Mouse (Mus musculus) hindbrain, embryonic 15.5 days (tissue): Measurements from ENCODE around the gene Hoxa13. TPM values are rescaled to one million over a fixed set of nuclear protein-coding genes. Genes with fewer than 3 reads are reported as not detected.
A peak's percentile ranks its signal among the peaks of the same experiment; 100 is the strongest.

ENCODE experiments used
- ATAC-seq: fragments of 200-750 bp; cut with Nextera tagmentation; 2 replicates; pipeline ENCODE4 v1.8.0; 2017; ENCODE audit warnings: low read depth, moderate number of reproducible peaks, moderate TSS enrichment; ENCODE audit not compliant: low FRiP score
- H3K27ac ChIP-seq: fragments of 300-500 bp; sonication (generic); replicated peaks from 2 replicates; pipeline ENCODE4 v1.5.1; 2015; ENCODE audit warnings: mild to moderate bottlenecking, inconsistent platforms
- H3K27me3 ChIP-seq: fragments of 300-500 bp; sonication (generic); 2 replicates; pipeline ENCODE4 v1.6.1; 2015; ENCODE audit warnings: control low read depth, inconsistent platforms
- H3K36me3 ChIP-seq: fragments of 300-500 bp; sonication (generic); 2 replicates; pipeline ENCODE4 v1.6.1; 2015; ENCODE audit warnings: control low read depth, inconsistent platforms
- H3K4me1 ChIP-seq: fragments of 300-500 bp; sonication (generic); replicated peaks from 2 replicates; pipeline ENCODE4 v1.6.1; 2015; ENCODE audit warnings: control low read depth, inconsistent platforms
- H3K4me2 ChIP-seq: fragments of 300-500 bp; sonication (generic); 2 replicates; pipeline ENCODE4 v1.6.1; 2015; ENCODE audit warnings: moderate library complexity, mild to moderate bottlenecking, inconsistent platforms
- H3K4me3 ChIP-seq: fragments of 300-500 bp; sonication (generic); 2 replicates; pipeline ENCODE4 v1.5.1; 2015; ENCODE audit warnings: mild to moderate bottlenecking, inconsistent platforms
- H3K9ac ChIP-seq: fragments of 300-500 bp; sonication (generic); 2 replicates; pipeline ENCODE4 v1.6.1; 2015; ENCODE audit warnings: inconsistent platforms
- H3K9me3 ChIP-seq: fragments of 300-500 bp; sonication (generic); 2 replicates; pipeline ENCODE4 v1.6.1; 2016; ENCODE audit warnings: control low read depth, inconsistent platforms
- WGBS: fragments of 180-500 bp; shearing (Covaris S2); methylation state at CpG from one replicate; pipeline ENCODE4 v1.1.7; 2015; 5-methylcytosine and 5-hydroxymethylcytosine counted together
- polyA plus RNA-seq: library from polyadenylated mRNA; unstranded; fragments of >200 nt; fragmentation: Nextera tagmentation; extraction: Ambion mirVana; gene quantifications from 2 replicates; pipeline ENCODE4 v1.2.1, GENCODE M21; 2015

Hoxa13 gene
- polyA plus RNA-seq, 1 experiment from 2014 or later: not detected

- no peak for ATAC-seq
- WGBS: 5% methylated on average over 3 of the region's 3 CpGs
These were observed 7.0 kb upstream of the Hoxa13 start for GRCm38 (mm10) chr6:52267691-52268090.

GRCm38 (mm10) chr6:52267221-52267620 is 6.5 kb upstream of the Hoxa13 start:
- peaks cover 93% of the 10 kb centered on the region for H3K27me3 ChIP-seq
- 17% methylated on average over 5 of the region's 5 CpGs for WGBS
- no peak overlapping the region for H3K4me3 ChIP-seq
- H3K4me2 ChIP-seq: no peak overlapping the region
- H3K27ac ChIP-seq: no peak overlapping the region
- no peaks in the 10 kb centered on the region for H3K9me3 ChIP-seq
- no peaks in the 10 kb centered on the region for H3K36me3 ChIP-seq
- ATAC-seq: no peak
- peaks cover 2% of the 10 kb centered on the region; the same call in 1 of the 2 replicates for H3K4me1 ChIP-seq
- no peak overlapping the region for H3K9ac ChIP-seq

More at GRCm38 (mm10) chr6:52267691-52268090, 7.0 kb upstream of the Hoxa13 start:
- no peak overlapping the region for H3K27ac ChIP-seq
- no peak overlapping the region for H3K9ac ChIP-seq
- H3K27me3 ChIP-seq: peaks cover 93% of the 10 kb centered on the region
- no peak overlapping the region for H3K4me2 ChIP-seq
- H3K4me1 ChIP-seq: peaks cover 2% of the 10 kb centered on the region; the same call in 1 of the 2 replicates
- H3K9me3 ChIP-seq: no peaks in the 10 kb centered on the region
- no peak overlapping the region for H3K4me3 ChIP-seq
- no peaks in the 10 kb centered on the region for H3K36me3 ChIP-seq

GRCm38 (mm10) chr6:52266666-52266985 is 5.9 kb upstream of the Hoxa13 start:
- no peak for ATAC-seq

GRCm38 (mm10) chr6:52265913-52266665 is 5.4 kb upstream of the Hoxa13 start:
- ATAC-seq: no peak
- peaks cover 92% of the 10 kb centered on the region for H3K27me3 ChIP-seq
- WGBS: 2% methylated on average over 19 of the region's 19 CpGs
- H3K4me1 ChIP-seq: peaks cover 2% of the 10 kb centered on the region; the same call in 1 of the 2 replicates
- no peak overlapping the region for H3K9ac ChIP-seq
- no peak overlapping the region for H3K27ac ChIP-seq
- no peak overlapping the region for H3K4me2 ChIP-seq
- no peaks in the 10 kb centered on the region for H3K36me3 ChIP-seq
- H3K4me3 ChIP-seq: no peak overlapping the region
- no peaks in the 10 kb centered on the region for H3K9me3 ChIP-seq

More at GRCm38 (mm10) chr6:52266666-52266985, 5.9 kb upstream of the Hoxa13 start:
- Histone ChIP-seq H3K4me2 (no peak overlapping the region), H3K4me3 (no peak overlapping the region), H3K27ac (no peak overlapping the region), H3K9ac (no peak overlapping the region), H3K9me3 (no peaks in the 10 kb centered on the region), H3K4me1 (peaks cover 2% of the 10 kb centered on the region; the same call in 1 of the 2 replicates), H3K36me3 (no peaks in the 10 kb centered on the region), H3K27me3 (peaks cover 94% of the 10 kb centered on the region)
- 1% methylated on average over 9 of the region's 9 CpGs for WGBS

- no peaks in the 10 kb centered on the region for H3K9me3 ChIP-seq
- H3K9ac ChIP-seq: no peak overlapping the region
- H3K4me3 ChIP-seq: no peak overlapping the region
- no peak overlapping the region for H3K4me2 ChIP-seq
- no peak overlapping the region for H3K27ac ChIP-seq
- H3K4me1 ChIP-seq: peaks cover 7% of the 10 kb centered on the region
- 1% methylated on average over 18 of the region's 18 CpGs for WGBS
- no peak for ATAC-seq
- H3K36me3 ChIP-seq: no peaks in the 10 kb centered on the region
- peaks cover 87% of the 10 kb centered on the region for H3K27me3 ChIP-seq
These were observed 4.7 kb upstream of the Hoxa13 start for GRCm38 (mm10) chr6:52265306-52265912.

- no peak overlapping the region for H3K4me3 ChIP-seq
- no peak for ATAC-seq
- peaks cover 80% of the 10 kb centered on the region for H3K27me3 ChIP-seq
- H3K27ac ChIP-seq: no peak overlapping the region
- 3% methylated on average over 5 of the region's 5 CpGs for WGBS
- H3K9me3 ChIP-seq: no peaks in the 10 kb centered on the region
- no peaks in the 10 kb centered on the region for H3K36me3 ChIP-seq
- H3K4me1 ChIP-seq: peaks cover 14% of the 10 kb centered on the region
- no peak overlapping the region for H3K4me2 ChIP-seq
- no peak overlapping the region for H3K9ac ChIP-seq
These were observed 3.6 kb upstream of the Hoxa13 start for GRCm38 (mm10) chr6:52264106-52264790.

GRCm38 (mm10) chr6:52263321-52263585 is 2.6 kb upstream of the Hoxa13 start:
- Histone ChIP-seq H3K4me3 (no peak overlapping the region), H3K9me3 (no peaks in the 10 kb centered on the region), H3K27ac (no peak overlapping the region), H3K36me3 (no peaks in the 10 kb centered on the region), H3K27me3 (peaks cover 80% of the 10 kb centered on the region), H3K9ac (no peak overlapping the region), H3K4me2 (no peak overlapping the region), H3K4me1 (peaks cover 14% of the 10 kb centered on the region)
- under 1% methylated on average over 6 of the region's 6 CpGs for WGBS
- ATAC-seq: no peak

GRCm38 (mm10) chr6:52262463-52263320 is 2.0 kb upstream of the Hoxa13 start:
- Histone ChIP-seq H3K9ac (no peak overlapping the region), H3K4me1 (peaks cover 14% of the 10 kb centered on the region), H3K27ac (no peak overlapping the region), H3K27me3 (peaks cover 79% of the 10 kb centered on the region), H3K4me3 (no peak overlapping the region), H3K4me2 (no peak overlapping the region), H3K9me3 (no peaks in the 10 kb centered on the region), H3K36me3 (no peaks in the 10 kb centered on the region)
- 2% methylated on average over 24 of the region's 24 CpGs for WGBS
- no peak for ATAC-seq

- Histone ChIP-seq H3K27ac (no peak overlapping the region), H3K4me1 (peaks cover 14% of the 10 kb centered on the region), H3K36me3 (no peaks in the 10 kb centered on the region), H3K9ac (no peak overlapping the region), H3K4me2 (no peak overlapping the region), H3K27me3 (peaks cover 81% of the 10 kb centered on the region), H3K9me3 (no peaks in the 10 kb centered on the region), H3K4me3 (no peak overlapping the region)
- ATAC-seq: no peak
- 4% methylated on average over 9 of the region's 9 CpGs for WGBS
These were observed 1.2 kb upstream of the Hoxa13 start for GRCm38 (mm10) chr6:52261751-52262462.

GRCm38 (mm10) chr6:52259811-52260261 is 844 bp downstream of the Hoxa13 start:
- Histone ChIP-seq H3K4me1 (peaks cover 14% of the 10 kb centered on the region), H3K9me3 (no peaks in the 10 kb centered on the region), H3K27me3 (peaks cover 80% of the 10 kb centered on the region), H3K27ac (no peak overlapping the region), H3K36me3 (no peaks in the 10 kb centered on the region), H3K4me2 (peak overlapping the region; percentile 44), H3K4me3 (no peak overlapping the region), H3K9ac (no peak overlapping the region)
- ATAC-seq: no peak
- WGBS: under 1% methylated on average over 39 of the region's 39 CpGs

- Histone ChIP-seq H3K4me1 (peaks cover 14% of the 10 kb centered on the region), H3K9ac (no peak overlapping the region), H3K36me3 (no peaks in the 10 kb centered on the region), H3K4me3 (no peak overlapping the region), H3K27ac (no peak overlapping the region), H3K27me3 (peaks cover 77% of the 10 kb centered on the region), H3K4me2 (no peak overlapping the region), H3K9me3 (no peaks in the 10 kb centered on the region)
- no peak for ATAC-seq
- WGBS: 2% methylated on average over 25 of the region's 25 CpGs
These were observed 1.4 kb downstream of the Hoxa13 start for GRCm38 (mm10) chr6:52259081-52259790.
